Mouse (Mus musculus) c-Kit-positive CD71-positive TER-119-positive erythroid progenitor cells, embryonic 14.5 days (primary cell): ENCODE results near the gene Olah.
"Not testable (repeated sequence)": the region's sequence is repeated elsewhere in the genome, so short reads cannot be mapped to it uniquely, and the experiment has no call there.

Experiments
- DNase-seq: peaks from one replicate; pipeline ENCODE4 v3.0.0-alpha.2; 2013; ENCODE audit warnings: low spot score

Gene Olah

GRCm38 (mm10) chr2:3397110-3397509, at the start of gene Olah:
Olah (minus strand) TSS chr2:3397210.
- DNase-seq: not testable (repeated sequence)

- no peak for DNase-seq
These were observed 49.0 kb upstream of the Olah start for GRCm38 (mm10) chr2:3445984-3446383.

GRCm38 (mm10) chr2:3444206-3444605, 47.2 kb upstream of the Olah start:
- no peak for DNase-seq

GRCm38 (mm10) chr2:3437956-3438355, 40.9 kb upstream of the Olah start:
- no peak for DNase-seq

GRCm38 (mm10) chr2:3435369-3436061, 38.5 kb upstream of the Olah start:
- DNase-seq: no peak

- no peak for DNase-seq
These were observed 33.9 kb upstream of the Olah start for GRCm38 (mm10) chr2:3430956-3431355.

GRCm38 (mm10) chr2:3424579-3424910, 27.5 kb upstream of the Olah start:
- no peak for DNase-seq

GRCm38 (mm10) chr2:3423841-3424578, 27.0 kb upstream of the Olah start, which contains the start of gene Dclre1c:
Dclre1c (plus strand) TSS chr2:3424131.
- DNase-seq: peak; percentile 93

- DNase-seq: no peak
These were observed 25.5 kb upstream of the Olah start, which contains the start of gene Meig1 for GRCm38 (mm10) chr2:3422548-3422947. Meig1 (minus strand) TSS chr2:3422648.

GRCm38 (mm10) chr2:3420157-3420556, 23.1 kb upstream of the Olah start:
- no peak for DNase-seq

GRCm38 (mm10) chr2:3418883-3419431, 21.9 kb upstream of the Olah start:
- DNase-seq: peak; percentile 89

- DNase-seq: no peak
These were observed 18.7 kb upstream of the Olah start for GRCm38 (mm10) chr2:3415676-3416075.

- DNase-seq: peak; percentile 60
These were observed 17.2 kb upstream of the Olah start for GRCm38 (mm10) chr2:3414241-3414640.

- DNase-seq: no peak
These were observed 10.7 kb upstream of the Olah start for GRCm38 (mm10) chr2:3407756-3408155.

GRCm38 (mm10) chr2:3405981-3406380, 9.0 kb upstream of the Olah start:
- DNase-seq: no peak

- DNase-seq: no peak
These were observed 5.1 kb downstream of the Olah start for GRCm38 (mm10) chr2:3391945-3392344.

GRCm38 (mm10) chr2:3387105-3387860, 9.7 kb downstream of the Olah start:
- no peak for DNase-seq

GRCm38 (mm10) chr2:3365127-3365526, 31.9 kb downstream of the Olah start:
- no peak for DNase-seq

GRCm38 (mm10) chr2:3361067-3361466, 35.9 kb downstream of the Olah start:
- DNase-seq: no peak

GRCm38 (mm10) chr2:3357887-3358286, 39.1 kb downstream of the Olah start:
- no peak for DNase-seq

GRCm38 (mm10) chr2:3356311-3356710, 40.7 kb downstream of the Olah start:
- DNase-seq: no peak

GRCm38 (mm10) chr2:3355793-3356192, 41.2 kb downstream of the Olah start:
- DNase-seq: no peak
